Mouse (Mus musculus) megakaryocyte, embryonic 14.5 days (primary cell): ENCODE data around the gene Camk2d.

ENCODE experiments used
- FLI1 ChIP-seq: IDR thresholded peaks from 2 replicates; pipeline ENCODE4 v1.6.1; 2012; ENCODE audit warnings: low read length, inconsistent platforms, mixed read lengths
- GATA1 ChIP-seq: IDR thresholded peaks from 3 replicates; pipeline ENCODE4 v1.6.1; 2012; ENCODE audit warnings: mixed read lengths, low read length, inconsistent platforms, borderline replicate concordance

GRCm38 (mm10) chr3:126599936-126600335 is 3.8 kb downstream of the Camk2d start:
- TF ChIP-seq GATA1 (no peak), FLI1 (no peak)
